Mouse (Mus musculus): ENCODE data around the gene Ltbr. TPM values are rescaled to one million over a fixed set of nuclear protein-coding genes. Genes with fewer than 3 reads are reported as not detected.

Ltbr gene
- total and polyA plus RNA-seq, 3 experiments: not detected

DNA sequence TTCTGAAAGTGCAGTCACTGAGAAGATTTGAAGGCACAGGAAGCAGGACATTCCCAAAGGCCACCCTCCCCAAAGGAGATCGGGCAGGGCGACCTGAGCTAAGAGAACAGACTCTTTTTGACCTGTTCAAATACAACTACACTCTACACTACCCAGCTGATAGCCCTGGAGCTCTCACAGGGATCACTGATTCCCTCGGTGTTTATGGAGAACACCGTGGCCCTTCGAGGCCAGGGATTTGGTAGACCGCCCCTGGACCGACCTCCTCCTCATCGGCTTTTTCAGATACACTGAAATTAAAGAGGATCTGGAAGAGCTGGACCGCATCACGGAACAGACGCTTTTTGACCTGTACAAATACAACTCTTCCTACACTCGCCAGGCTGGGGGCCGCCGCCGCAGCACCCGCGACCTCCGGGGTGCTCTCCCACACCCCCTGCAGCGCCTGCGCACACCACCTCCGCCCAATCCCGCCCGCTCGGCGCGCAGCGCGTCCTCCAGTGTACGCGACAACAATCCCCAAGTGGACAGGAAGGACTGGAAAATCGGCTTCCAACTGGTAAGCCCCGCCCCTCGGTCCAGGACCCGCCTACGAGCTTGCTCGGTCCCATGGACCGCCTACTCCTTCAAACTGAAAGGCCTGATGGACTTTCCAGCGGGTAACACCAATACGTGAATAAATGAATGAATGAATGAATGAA, 17.1 kb upstream of the Ltbr start:
- Histone ChIP-seq H3K9me3 (replicated peaks; ENCODE audit: low read length) (no peaks in the 10 kb centered on the region), H3K27ac (ENCODE audit: insufficient read depth, low read depth) (no peak overlapping the region), H3K4me1 (ENCODE audit: control insufficient read depth in 1 of 2, insufficient read depth in 2 of 2) (no peaks in the 10 kb centered on the region), H3K36me3 (replicated peaks in 1 of 2; ENCODE audit: control insufficient read depth in 1 of 2, insufficient read depth in 1 of 2, low read length in 1 of 2) (no peaks in the 10 kb centered on the region), H3K27me3 (replicated peaks) (peaks cover 89% of the 10 kb centered on the region), H3K9ac (ENCODE audit: insufficient read depth, low read depth) (no peak overlapping the region), H3K4me2 (ENCODE audit: insufficient read depth, low read depth, poor library complexity, severe bottlenecking) (peak overlapping the region; percentile 7; the same call in 1 of the 2 replicates), H3K79me2 (replicated peaks; ENCODE audit: control insufficient read depth, extremely low read depth, insufficient read depth, poor library complexity, severe bottlenecking) (no peaks in the 10 kb centered on the region), H3K4me3 (replicated peaks in 1 of 3; ENCODE audit: low read depth in 2 of 3, low read length in 2 of 3, poor library complexity in 1 of 3) (peak overlapping the region in 1 of 3 experiments; percentile 17)
- DNase-seq (ENCODE audit: extremely low read depth): no peak
- TF ChIP-seq JUN (IDR thresholded peaks at IDR 0.05; ENCODE audit: insufficient read depth, low read depth, low read length) (no peak), USF1 (IDR thresholded peaks at IDR 0.05; ENCODE audit: low read depth, low read length) (no peak), RCOR1 (conservative IDR thresholded peaks at IDR 0.05; ENCODE audit: low read depth, low read length) (no peak), IRF4 (IDR thresholded peaks at IDR 0.05; ENCODE audit: low read depth, low read length) (no peak), RAD21 (IDR thresholded peaks at IDR 0.05; ENCODE audit: low read depth, low read length) (no peak), USF2 (conservative IDR thresholded peaks at IDR 0.05; ENCODE audit: low read depth, low read length) (no peak), MYC (IDR thresholded peaks at IDR 0.05; ENCODE audit: low read depth, low read length) (no peak), TBP (conservative IDR thresholded peaks at IDR 0.05; ENCODE audit: low read depth, low read length) (no peak), ZMIZ1 (IDR thresholded peaks at IDR 0.05; ENCODE audit: low read depth, low read length) (no peak), MAFK (IDR thresholded peaks at IDR 0.05; ENCODE audit: insufficient replicate concordance, low read length) (no peak), NRF1 (IDR thresholded peaks at IDR 0.05; ENCODE audit: low read depth, low read length) (no peak), MXI1 (IDR thresholded peaks at IDR 0.05; ENCODE audit: low read depth, low read length) (no peak)
- in situ Hi-C loops (cut with MboI; ENCODE audit: low pct_ligation_motif_present, low pct_unique_long_range_greater_than_20kb, low sequenced_read_pairs) (no loop called here), dilution Hi-C loops (cut with MboI; ENCODE audit: extremely low pct_ligation_motif_present, extremely low pct_unique_long_range_greater_than_20kb, low sequenced_read_pairs) (no loop called here)

DNA sequence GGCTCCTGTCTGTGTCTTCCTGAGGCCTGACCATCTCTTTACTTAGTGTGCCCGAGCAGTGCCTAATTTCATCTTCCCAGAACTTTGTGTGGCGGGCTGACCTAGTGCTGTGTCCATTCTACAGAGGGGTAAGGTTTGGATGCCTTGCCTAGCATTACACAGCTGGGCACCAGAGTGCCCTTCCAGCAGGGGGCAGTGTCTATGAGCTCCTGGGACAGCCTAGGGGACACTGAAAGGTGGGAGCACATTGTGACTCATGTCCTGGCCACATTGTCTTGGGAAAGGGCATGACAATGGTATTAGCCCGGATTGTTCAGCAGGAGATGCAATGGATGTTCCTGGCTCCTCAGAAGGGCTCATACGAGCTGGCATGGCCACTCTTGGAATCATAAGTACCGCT, 14.6 kb upstream of the Ltbr start:
- in situ Hi-C loops (cut with MboI; ENCODE audit: low pct_ligation_motif_present, low pct_unique_long_range_greater_than_20kb, low sequenced_read_pairs): no loop called here
- dilution Hi-C loops (cut with MboI; ENCODE audit: extremely low pct_ligation_motif_present, extremely low pct_unique_long_range_greater_than_20kb, low sequenced_read_pairs): no loop called here
- no peak overlapping the region for H3K9ac ChIP-seq (ENCODE audit: insufficient read depth, low read depth)
- H3K79me2 ChIP-seq (replicated peaks; ENCODE audit: control insufficient read depth, extremely low read depth, insufficient read depth, poor library complexity, severe bottlenecking): no peaks in the 10 kb centered on the region
- no peaks in the 10 kb centered on the region for H3K4me1 ChIP-seq (ENCODE audit: control insufficient read depth in 1 of 2, insufficient read depth in 2 of 2)
- TF ChIP-seq CTCF (conservative IDR thresholded peaks at IDR 0.05 in 1 of 2, IDR thresholded peaks at IDR 0.05 in 1 of 2; ENCODE audit: low read depth in 2 of 2, low read length in 2 of 2): peak; percentile 44 to 58
- TF ChIP-seq RCOR1 (conservative IDR thresholded peaks at IDR 0.05; ENCODE audit: low read depth, low read length): no peak
- peak; percentile 38 for TF ChIP-seq SMC3 (IDR thresholded peaks at IDR 0.05; ENCODE audit: low read depth, low read length)
- peak; percentile 17 for TF ChIP-seq RAD21 (IDR thresholded peaks at IDR 0.05; ENCODE audit: low read depth, low read length)
- H3K27ac ChIP-seq (ENCODE audit: insufficient read depth, low read depth): no peak overlapping the region
- H3K9me3 ChIP-seq (replicated peaks; ENCODE audit: low read length): no peaks in the 10 kb centered on the region
- H3K4me2 ChIP-seq (ENCODE audit: insufficient read depth, low read depth, poor library complexity, severe bottlenecking): no peak overlapping the region
- DNase-seq (ENCODE audit: extremely low read depth): peak; percentile 12
- no peak overlapping the region for H3K4me3 ChIP-seq (replicated peaks in 1 of 3; ENCODE audit: low read depth in 2 of 3, low read length in 2 of 3, poor library complexity in 1 of 3)
- peaks cover 92% of the 10 kb centered on the region for H3K27me3 ChIP-seq (replicated peaks)
- H3K36me3 ChIP-seq (replicated peaks in 1 of 2; ENCODE audit: control insufficient read depth in 1 of 2, insufficient read depth in 1 of 2, low read length in 1 of 2): no peaks in the 10 kb centered on the region

Data from CH12.LX (cell line).